Mouse (Mus musculus) embryonic facial prominence, embryonic 15.5 days (tissue): ENCODE results near the gene Gm44502. TPM values are rescaled to one million over a fixed set of nuclear protein-coding genes. Genes with fewer than 3 reads are reported as not detected.
A peak's percentile ranks its signal among the peaks of the same experiment; 100 is the strongest.
"Not testable (repeated sequence)": the region's sequence is repeated elsewhere in the genome, so short reads cannot be mapped to it uniquely, and the experiment has no call there.

Experiments used
- ATAC-seq: fragments of 200-750 bp; cut with Nextera tagmentation; 2 replicates; pipeline ENCODE4 v1.8.0; 2017; ENCODE audit warnings: low read depth, moderate TSS enrichment; ENCODE audit not compliant: insufficient number of reproducible peaks, low FRiP score, low TSS enrichment
- H3K27ac ChIP-seq: fragments of 300-500 bp; sonication (generic); replicated peaks from 2 replicates; pipeline ENCODE4 v1.5.1; 2015; ENCODE audit warnings: mild to moderate bottlenecking, inconsistent platforms
- H3K27me3 ChIP-seq: fragments of 300-500 bp; sonication (generic); 2 replicates; pipeline ENCODE4 v1.6.1; 2015; ENCODE audit warnings: inconsistent platforms
- H3K36me3 ChIP-seq: fragments of 300-500 bp; sonication (generic); 2 replicates; pipeline ENCODE4 v1.6.1; 2015; ENCODE audit warnings: mild to moderate bottlenecking, inconsistent platforms
- H3K4me1 ChIP-seq: fragments of 300-500 bp; sonication (generic); 2 replicates; pipeline ENCODE4 v1.6.1; 2015; ENCODE audit warnings: inconsistent platforms
- H3K4me2 ChIP-seq: fragments of 300-500 bp; sonication (generic); replicated peaks from 2 replicates; pipeline ENCODE4 v1.6.1; 2015; ENCODE audit warnings: mild to moderate bottlenecking, inconsistent platforms
- H3K4me3 ChIP-seq: fragments of 300-500 bp; sonication (generic); replicated peaks from 2 replicates; pipeline ENCODE4 v1.5.1; 2015; ENCODE audit warnings: mild to moderate bottlenecking, inconsistent platforms
- H3K9ac ChIP-seq: fragments of 300-500 bp; sonication (generic); 2 replicates; pipeline ENCODE4 v1.6.1; 2015; ENCODE audit warnings: inconsistent platforms
- H3K9me3 ChIP-seq: fragments of 300-500 bp; sonication (generic); replicated peaks from 2 replicates; pipeline ENCODE4 v1.6.1; 2016; ENCODE audit warnings: inconsistent platforms
- WGBS: fragments of 180-500 bp; shearing (Covaris S2); methylation state at CpG from one replicate; pipeline ENCODE4 v1.1.7; 2015; 5-methylcytosine and 5-hydroxymethylcytosine counted together
- polyA plus RNA-seq: library from polyadenylated mRNA; unstranded; fragments of >200 nt; fragmentation: Nextera tagmentation; extraction: Ambion mirVana; gene quantifications from 2 replicates; pipeline ENCODE4 v1.2.1, GENCODE M21; 2015

Gm44502 gene
- polyA plus RNA-seq, 1 experiment from 2014 or later, result not detected

DNA sequence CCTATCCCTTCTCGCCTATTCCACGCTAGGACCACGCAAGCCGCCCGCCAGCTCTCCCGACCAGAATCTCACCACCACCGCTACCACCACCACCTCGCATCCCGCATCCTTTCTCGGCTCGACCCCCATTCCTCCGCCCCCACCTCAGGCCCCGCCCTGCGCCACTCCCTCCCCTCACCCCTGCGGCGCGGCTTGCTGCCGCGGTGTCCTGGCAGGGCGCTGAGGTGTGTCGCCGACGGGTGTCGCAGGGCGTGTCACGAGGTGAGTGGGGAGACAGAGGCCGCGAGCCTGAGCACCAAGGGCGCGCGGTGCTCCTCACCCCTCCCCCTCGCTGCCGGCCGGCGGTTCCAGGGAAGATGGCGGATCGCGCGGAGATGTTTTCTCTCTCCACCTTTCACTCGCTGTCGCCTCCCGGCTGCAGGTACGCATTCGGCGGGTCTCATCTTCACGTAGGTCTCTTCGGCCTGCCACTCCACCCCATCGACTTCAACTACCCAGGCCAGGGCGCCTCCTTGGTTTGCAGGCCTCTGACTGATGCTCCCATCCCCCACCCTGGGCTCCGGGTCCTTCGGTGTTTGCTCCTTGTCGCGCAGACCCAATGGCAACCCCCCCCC, 24.5 kb upstream of the Gm44502 start, which contains the start of gene Mapk8ip2:
Gene Mapk8ip2 (plus strand): TSS at position 49 of the 614 bp plus-strand sequence.
- WGBS, result 3% methylated on average over 53 of the region's 53 CpGs
- H3K4me3 ChIP-seq, result peak within 1 kb of the TSS; percentile 40
- no peak within 1 kb of the TSS for H3K27ac ChIP-seq
- H3K27me3 ChIP-seq, result peaks cover 25% of the 10 kb centered on the region
- H3K9ac ChIP-seq, result no peak within 1 kb of the TSS
- peak within 1 kb of the TSS; percentile 88 for H3K4me2 ChIP-seq
- H3K36me3 ChIP-seq, result no peaks in the 10 kb centered on the region
- peaks cover 12% of the 10 kb centered on the region for H3K4me1 ChIP-seq
- H3K9me3 ChIP-seq, result no peaks in the 10 kb centered on the region
- ATAC-seq, result peak; percentile 52

GRCm38 (mm10) chr15:89452906-89453864, 23.7 kb upstream of the Gm44502 start:
- Histone ChIP-seq H3K36me3 (no peaks in the 10 kb centered on the region), H3K4me2 (peak overlapping the region; percentile 88), H3K9me3 (no peaks in the 10 kb centered on the region), H3K4me3 (peak overlapping the region; percentile 40), H3K27me3 (peaks cover 28% of the 10 kb centered on the region), H3K27ac (no peak overlapping the region), H3K4me1 (peaks cover 12% of the 10 kb centered on the region), H3K9ac (no peak overlapping the region)
- WGBS, result 4% methylated on average over 24 of the region's 24 CpGs
- 0 out of 2 replicates have a peak, but pooled peaks have one; percentile 8 for ATAC-seq

- Histone ChIP-seq H3K36me3 (no peaks in the 10 kb centered on the region), H3K4me1 (no peaks in the 10 kb centered on the region), H3K9me3 (no peaks in the 10 kb centered on the region), H3K9ac (no peak overlapping the region), H3K27me3 (no peaks in the 10 kb centered on the region), H3K4me2 (no peak overlapping the region), H3K4me3 (no peak overlapping the region), H3K27ac (no peak overlapping the region)
- WGBS, result 36% methylated on average over 8 of the region's 8 CpGs
- no peak for ATAC-seq
Observed at GRCm38 (mm10) chr15:89442486-89443070, 13.1 kb upstream of the Gm44502 start.

DNA sequence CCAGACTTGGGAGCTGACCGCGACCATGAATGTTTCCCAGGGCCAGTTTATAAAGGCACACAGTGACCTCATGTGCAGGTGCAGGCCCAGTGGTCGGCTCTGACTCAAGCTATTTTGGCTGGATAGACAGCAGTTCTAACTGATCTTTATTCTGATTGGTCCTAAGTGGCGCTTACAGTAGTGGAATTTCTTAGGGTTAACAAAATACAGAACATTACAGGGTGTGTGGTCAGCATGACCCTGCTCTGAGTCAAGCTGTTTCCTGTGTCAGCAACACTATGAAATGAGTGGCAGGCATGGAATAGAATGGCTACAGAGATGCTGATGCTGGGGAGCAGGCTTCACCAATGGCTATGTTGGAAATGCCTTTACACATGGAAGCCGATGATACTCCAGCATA, 6.4 kb upstream of the Gm44502 start:
- H3K9ac ChIP-seq, result no peak overlapping the region
- no peak overlapping the region for H3K4me3 ChIP-seq
- H3K27ac ChIP-seq, result no peak overlapping the region
- no peaks in the 10 kb centered on the region for H3K36me3 ChIP-seq
- 85% methylated on average over 5 of the region's 5 CpGs for WGBS
- no peak overlapping the region for H3K4me2 ChIP-seq
- H3K4me1 ChIP-seq, result no peaks in the 10 kb centered on the region
- no peak for ATAC-seq
- no peaks in the 10 kb centered on the region for H3K9me3 ChIP-seq
- no peaks in the 10 kb centered on the region for H3K27me3 ChIP-seq

GRCm38 (mm10) chr15:89434136-89434535, 4.6 kb upstream of the Gm44502 start:
- ATAC-seq, result no peak
- 62% methylated on average over 3 of the region's 3 CpGs for WGBS
- H3K4me3 ChIP-seq, result no peak overlapping the region
- H3K4me2 ChIP-seq, result no peak overlapping the region
- H3K36me3 ChIP-seq, result no peaks in the 10 kb centered on the region
- no peak overlapping the region for H3K27ac ChIP-seq
- H3K4me1 ChIP-seq, result peaks cover 5% of the 10 kb centered on the region; the same call in 1 of the 2 replicates
- no peak overlapping the region for H3K9ac ChIP-seq
- no peaks in the 10 kb centered on the region for H3K27me3 ChIP-seq
- H3K9me3 ChIP-seq, result no peaks in the 10 kb centered on the region

GRCm38 (mm10) chr15:89432946-89433345, 3.5 kb upstream of the Gm44502 start:
- H3K36me3 ChIP-seq, result no peaks in the 10 kb centered on the region
- H3K4me3 ChIP-seq, result no peak overlapping the region
- WGBS, result 63% methylated on average over 4 of the region's 4 CpGs
- no peak overlapping the region for H3K4me2 ChIP-seq
- H3K27ac ChIP-seq, result no peak overlapping the region
- no peaks in the 10 kb centered on the region for H3K27me3 ChIP-seq
- H3K9ac ChIP-seq, result no peak overlapping the region
- no peak for ATAC-seq
- no peaks in the 10 kb centered on the region for H3K9me3 ChIP-seq
- H3K4me1 ChIP-seq, result peaks cover 16% of the 10 kb centered on the region

DNA sequence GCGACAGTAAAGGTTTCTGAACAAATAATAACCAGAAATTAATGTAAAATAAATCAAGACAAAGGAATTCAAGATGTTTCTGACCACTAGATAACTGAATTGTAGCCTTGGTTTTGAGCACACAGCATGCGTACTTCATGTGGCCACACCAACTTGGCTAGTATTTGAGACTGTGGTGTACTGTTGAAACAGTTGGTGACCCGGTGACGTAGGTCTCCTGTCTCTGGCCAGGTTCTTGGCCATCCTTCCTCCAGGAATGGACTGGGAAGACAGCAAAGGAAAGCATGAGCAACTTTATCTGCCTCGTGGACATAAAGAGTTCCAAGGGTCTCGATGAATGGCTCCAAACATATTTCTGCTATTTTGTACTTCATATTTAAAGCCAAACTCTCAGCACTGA, 2.3 kb upstream of the Gm44502 start:
- no peaks in the 10 kb centered on the region for H3K9me3 ChIP-seq
- peaks cover 16% of the 10 kb centered on the region for H3K4me1 ChIP-seq
- H3K27ac ChIP-seq, result no peak overlapping the region
- H3K27me3 ChIP-seq, result no peaks in the 10 kb centered on the region
- H3K36me3 ChIP-seq, result peaks cover 8% of the 10 kb centered on the region
- 91% methylated on average over 6 of the region's 6 CpGs for WGBS
- no peak overlapping the region for H3K4me3 ChIP-seq
- H3K4me2 ChIP-seq, result no peak overlapping the region
- H3K9ac ChIP-seq, result no peak overlapping the region
- ATAC-seq, result no peak

- Histone ChIP-seq H3K27ac (no peak overlapping the region), H3K9ac (no peak overlapping the region), H3K4me3 (no peak overlapping the region), H3K4me2 (no peak overlapping the region), H3K9me3 (no peaks in the 10 kb centered on the region), H3K27me3 (no peaks in the 10 kb centered on the region), H3K36me3 (peaks cover 13% of the 10 kb centered on the region), H3K4me1 (peaks cover 16% of the 10 kb centered on the region)
- 84% methylated on average over 3 of the region's 3 CpGs for WGBS
- no peak for ATAC-seq
Observed at GRCm38 (mm10) chr15:89431271-89431670, 1.8 kb upstream of the Gm44502 start.

DNA sequence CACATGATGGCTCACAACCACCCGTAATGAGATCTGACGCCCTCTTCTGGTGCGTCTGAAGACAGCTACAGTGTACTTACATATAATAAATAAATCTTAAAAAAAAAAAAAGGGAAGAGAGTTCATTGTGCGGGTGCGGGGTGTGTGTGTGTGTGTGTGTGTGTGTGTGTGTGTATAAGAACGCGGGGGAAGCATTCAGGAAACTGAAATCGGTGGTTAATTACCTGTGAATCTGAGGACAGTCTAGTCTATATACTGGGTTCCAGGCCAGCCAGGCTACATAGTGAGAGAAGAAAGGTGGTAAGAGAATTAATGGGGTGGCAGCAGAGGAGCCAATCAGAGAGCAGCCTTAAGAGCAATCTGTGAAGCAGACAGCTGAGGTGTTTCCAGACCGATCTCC, 1.3 kb upstream of the Gm44502 start:
- not testable (repeated sequence) for H3K9ac ChIP-seq, H3K4me3 ChIP-seq, ATAC-seq, H3K9me3 ChIP-seq, H3K27ac ChIP-seq, H3K27me3 ChIP-seq, H3K4me2 ChIP-seq
- Histone ChIP-seq H3K36me3 (peaks cover 18% of the 10 kb centered on the region), H3K4me1 (peaks cover 17% of the 10 kb centered on the region)
- 89% methylated on average over 9 of the region's 9 CpGs for WGBS

DNA sequence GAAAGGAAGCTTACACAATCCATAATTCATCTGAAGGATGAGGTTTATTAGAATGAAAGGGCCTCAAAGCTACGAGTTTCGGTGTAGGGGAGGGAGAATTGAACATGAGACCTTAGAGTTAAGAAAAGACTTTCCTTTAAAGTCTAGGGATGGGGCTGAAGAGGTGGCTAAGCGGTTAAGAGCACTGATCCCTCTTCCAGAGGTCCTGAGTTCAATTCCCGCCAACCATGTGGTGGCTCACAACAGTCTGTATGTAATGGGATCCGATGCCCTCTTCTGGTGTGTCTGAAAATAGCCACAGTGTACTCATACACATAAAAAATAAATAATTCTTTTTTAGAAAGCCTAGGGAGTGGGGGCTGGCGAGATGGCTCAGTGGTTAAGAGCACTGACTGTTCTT, 845 bp upstream of the Gm44502 start:
- WGBS, result 42% methylated on average over 6 of the region's 6 CpGs
- H3K36me3 ChIP-seq, result peaks cover 22% of the 10 kb centered on the region
- H3K4me3 ChIP-seq, result peak overlapping the region; percentile 84
- H3K9ac ChIP-seq, result peak overlapping the region; percentile 63; the same call in 1 of the 2 replicates
- no peaks in the 10 kb centered on the region for H3K9me3 ChIP-seq
- H3K27me3 ChIP-seq, result no peaks in the 10 kb centered on the region
- H3K4me1 ChIP-seq, result peaks cover 21% of the 10 kb centered on the region
- H3K27ac ChIP-seq, result peak overlapping the region; percentile 98
- peak overlapping the region; percentile 86 for H3K4me2 ChIP-seq
- ATAC-seq, result no peak

DNA sequence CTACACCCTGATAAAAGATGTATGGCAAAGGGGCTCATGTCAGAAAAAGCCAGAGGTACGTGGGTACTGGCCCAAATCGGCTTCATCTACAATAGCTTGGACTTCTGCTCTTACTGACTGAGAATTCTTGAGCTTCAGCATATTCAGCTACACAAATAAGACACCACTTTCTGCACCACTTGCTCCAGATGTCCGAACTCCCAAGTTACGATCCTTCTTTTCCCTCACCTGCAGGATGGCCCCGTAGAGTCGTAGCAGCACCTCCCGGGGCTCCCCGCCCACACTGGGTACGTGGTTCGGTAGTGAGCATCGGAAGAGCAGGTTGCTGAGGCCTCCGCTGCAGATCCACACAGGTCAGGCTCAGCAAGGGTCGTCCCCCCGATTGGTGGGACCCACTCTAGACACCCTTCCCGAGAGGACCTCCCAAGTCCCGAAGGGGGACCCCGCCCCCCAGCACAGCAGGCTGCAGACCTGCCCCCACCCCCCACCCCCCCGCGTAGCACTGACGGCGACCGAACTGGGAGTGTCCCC, 610 bp downstream of the Gm44502 start:
- Histone ChIP-seq H3K4me3 (peak overlapping the region; percentile 84), H3K36me3 (peaks cover 22% of the 10 kb centered on the region), H3K4me2 (peak overlapping the region; percentile 86), H3K4me1 (peaks cover 21% of the 10 kb centered on the region), H3K9me3 (no peaks in the 10 kb centered on the region), H3K27ac (peak overlapping the region; percentile 98), H3K27me3 (no peaks in the 10 kb centered on the region), H3K9ac (peak overlapping the region; percentile 63)
- 4% methylated on average over 22 of the region's 22 CpGs for WGBS
- ATAC-seq, result 0 out of 2 replicates have a peak, but pooled peaks have one; percentile 18
